Mouse (Mus musculus) NIH3T3 (cell line): ENCODE results near the gene Gm16253.

ENCODE experiments used
- DNase-seq: peaks from one replicate; pipeline ENCODE4 v3.0.0-alpha.2; 2012; ENCODE audit warnings: low read depth

The Gm16253 gene

GRCm38 (mm10) chr3:96573611-96574511 is 2.9 kb upstream of the Gm16253 start:
- no peak for DNase-seq

- no peak for DNase-seq
Observed at GRCm38 (mm10) chr3:96575272-96575984, 1.4 kb upstream of the Gm16253 start.

GRCm38 (mm10) chr3:96576005-96576658 is 652 bp upstream of the Gm16253 start:
- peak; percentile 91 for DNase-seq

GRCm38 (mm10) chr3:96577566-96577965 is 782 bp downstream of the Gm16253 start:
- DNase-seq: peak; percentile 73

GRCm38 (mm10) chr3:96578561-96579238 is 1.9 kb downstream of the Gm16253 start:
- DNase-seq: no peak

GRCm38 (mm10) chr3:96579239-96579750 is 2.5 kb downstream of the Gm16253 start:
- DNase-seq: no peak

- DNase-seq: peak; percentile 96
Observed at GRCm38 (mm10) chr3:96579885-96580454, 3.2 kb downstream of the Gm16253 start.

GRCm38 (mm10) chr3:96581141-96581540 is 4.4 kb downstream of the Gm16253 start:
- DNase-seq: no peak

- no peak for DNase-seq
Observed at GRCm38 (mm10) chr3:96581771-96582515, 5.2 kb downstream of the Gm16253 start.

GRCm38 (mm10) chr3:96583386-96583785 is 6.6 kb downstream of the Gm16253 start:
- DNase-seq: no peak

GRCm38 (mm10) chr3:96590657-96591056 is 13.9 kb downstream of the Gm16253 start:
- DNase-seq: no peak

GRCm38 (mm10) chr3:96593374-96593773 is 16.6 kb downstream of the Gm16253 start:
- peak; percentile 71 for DNase-seq

- DNase-seq: peak; percentile 94
Observed at GRCm38 (mm10) chr3:96593790-96594560, 17.2 kb downstream of the Gm16253 start, which contains the start of gene Polr3gl. Polr3gl (minus strand) TSS chr3:96594181.

- no peak for DNase-seq
Observed at GRCm38 (mm10) chr3:96594851-96595250, 18.1 kb downstream of the Gm16253 start.

- peak; percentile 22 for DNase-seq
Observed at GRCm38 (mm10) chr3:96595661-96596060, 18.9 kb downstream of the Gm16253 start.

GRCm38 (mm10) chr3:96596228-96596707 is 19.5 kb downstream of the Gm16253 start, which contains the start of gene Ankrd34a:
Ankrd34a (plus strand) TSS chr3:96596636.
- DNase-seq: peak; percentile 77

GRCm38 (mm10) chr3:96596855-96597254 is 20.1 kb downstream of the Gm16253 start:
- peak; percentile 41 for DNase-seq

- peak; percentile 52 for DNase-seq
Observed at GRCm38 (mm10) chr3:96597435-96597891, 20.7 kb downstream of the Gm16253 start.
